Mouse (Mus musculus) C2C12 (cell line): ENCODE data around the gene A830018L16Rik.

Experiments used
- CTCF ChIP-seq: IDR thresholded peaks from one replicate; pipeline ENCODE4 v1.5.1; 2011; ENCODE audit not compliant: control insufficient read depth, insufficient read depth, insufficient read length
- MAX ChIP-seq: IDR thresholded peaks from one replicate; pipeline ENCODE4 v1.6.1; 2011; ENCODE audit warnings: mild to moderate bottlenecking, control low read depth
- MYOD1 ChIP-seq: IDR thresholded peaks from one replicate; pipeline ENCODE4 v1.6.1; 2011; ENCODE audit warnings: low read depth; ENCODE audit not compliant: control insufficient read depth, insufficient read length
- MYOG ChIP-seq: IDR thresholded peaks from one replicate; pipeline ENCODE4 v1.6.1; 2011; ENCODE audit not compliant: control insufficient read depth, insufficient read length; ENCODE audit errors: extremely low read depth

DNA sequence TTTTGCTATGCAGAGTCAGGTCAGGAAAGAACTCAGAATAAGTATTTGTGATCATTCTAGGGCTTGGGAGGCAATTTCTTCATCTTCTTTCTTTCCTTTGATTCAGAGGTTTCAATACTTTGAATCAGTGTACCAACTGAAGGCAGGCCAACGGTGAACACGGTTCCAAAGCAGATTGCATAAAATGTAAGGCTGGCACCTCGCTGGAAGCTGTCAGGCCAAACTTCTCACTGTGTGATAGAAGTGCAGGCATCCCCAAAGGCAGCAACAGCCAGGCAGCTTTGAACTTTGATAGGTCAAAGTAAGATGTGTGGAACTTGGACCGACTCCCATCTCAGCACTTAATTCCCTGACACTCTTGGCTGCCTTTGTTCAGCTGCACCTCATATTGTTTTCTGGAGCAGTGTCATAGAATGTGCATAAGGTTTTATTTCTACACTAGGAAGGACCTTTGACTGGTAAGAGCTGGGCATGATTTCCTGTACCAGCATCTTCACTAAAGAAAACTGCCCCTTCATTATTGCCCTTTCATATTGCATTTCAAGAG lies 568.8 kb downstream of the A830018L16Rik start:
- no peak for TF ChIP-seq CTCF
- TF ChIP-seq MYOG, result no peak
- no peak for TF ChIP-seq MAX
- TF ChIP-seq MYOD1, result no peak
